Mouse (Mus musculus) sigmoid colon, adult 10 weeks (tissue): ENCODE data around the gene Dhrs9. TPM values are rescaled to one million over a fixed set of nuclear protein-coding genes. Genes with fewer than 3 reads are reported as not detected.

Experiments
- polyA plus RNA-seq: library from polyadenylated mRNA; stranded (reverse); fragments of 350-450 nt; fragmentation: Illumina TruSeq; extraction: RNeasy Lipid Tissue Mini Kit (QIAGEN cat#74804); gene quantifications from one replicate; pipeline ENCODE4 v1.2.3, GENCODE M21; 2014; ENCODE audit warnings: low read depth, low replicate concordance

Dhrs9 gene
- polyA plus RNA-seq, result 32.6 TPM

DNA sequence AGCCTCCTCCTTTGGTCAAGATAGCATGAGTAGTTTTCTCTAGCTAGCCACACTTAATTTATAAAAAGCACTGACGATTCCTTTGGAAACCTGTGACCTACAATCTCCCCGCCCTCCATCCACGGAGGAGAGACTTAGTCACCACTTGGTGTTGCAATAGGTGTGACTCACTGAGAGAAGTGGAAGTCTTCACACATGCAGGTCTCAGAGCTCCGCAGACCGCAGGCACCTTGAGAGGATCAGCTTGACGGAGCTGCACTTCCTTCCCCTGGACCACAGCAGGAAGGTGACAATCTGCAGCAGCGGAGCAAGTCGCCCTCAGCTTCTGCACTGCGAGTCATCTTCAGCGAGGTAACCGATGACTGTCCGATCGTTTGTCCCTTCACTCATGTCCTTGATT, at the start of gene Dhrs9:
TSS of gene Dhrs9 (plus strand) at position 165 of the 400 bp plus-strand sequence.

DNA sequence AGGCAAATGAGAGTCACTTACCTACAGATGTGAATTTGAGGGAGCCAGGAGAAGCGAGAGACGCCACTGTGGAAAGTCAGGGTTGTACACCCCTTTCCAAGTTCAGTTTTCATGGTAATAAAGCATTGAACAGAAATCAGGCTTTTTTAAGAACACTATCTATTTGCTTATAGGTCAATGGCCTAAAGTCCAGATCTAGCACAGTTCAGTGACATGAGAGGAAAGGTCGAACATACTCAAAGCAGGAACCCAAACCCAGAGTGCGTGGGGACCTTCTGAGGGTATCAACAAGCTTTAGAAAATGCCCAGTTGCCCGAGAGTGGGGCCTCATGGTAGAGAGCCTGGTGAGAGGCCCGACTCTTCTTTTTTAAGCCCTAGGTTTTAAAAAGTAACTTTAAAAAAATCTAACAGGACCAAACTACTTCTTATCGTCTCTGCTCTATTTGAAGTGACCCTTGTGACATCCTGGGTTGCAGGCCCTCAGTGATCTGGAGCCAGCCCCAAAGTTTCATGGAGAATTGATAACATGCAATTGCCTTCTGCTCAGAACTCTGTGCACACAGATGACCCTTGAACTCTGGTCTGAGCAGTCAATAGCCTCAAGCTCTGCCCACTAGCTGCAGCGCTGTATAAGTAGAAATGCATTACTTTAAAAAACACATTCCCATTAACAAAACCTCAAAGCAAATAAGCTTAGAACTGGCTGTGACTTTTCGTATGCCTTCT, 37.6 kb upstream of the Dhrs9 start, which contains the start of gene Abcb11:
TSS of gene Abcb11 (minus strand) at position 121 of the 726 bp plus-strand sequence.

Other genes with a start within 250 kb of the Dhrs9 start
- gene Nostrin, start 244.6 kb upstream of the Dhrs9 start, polyA plus RNA-seq, result 132 TPM
- 57.4 TPM for gene Spc25, start 174.3 kb upstream of the Dhrs9 start, polyA plus RNA-seq
- 5.7 TPM for gene G6pc2, start 169.4 kb upstream of the Dhrs9 start, polyA plus RNA-seq
- 0.09 TPM for gene Abcb11, start 37.8 kb upstream of the Dhrs9 start, polyA plus RNA-seq
- gene Lrp2, start 205.6 kb downstream of the Dhrs9 start, polyA plus RNA-seq, result 0.06 TPM